Mouse (Mus musculus) left cerebral cortex, postnatal 36 days (tissue): ENCODE data around the gene Mybpc3. TPM values are rescaled to one million over a fixed set of nuclear protein-coding genes. Genes with fewer than 3 reads are reported as not detected.
A peak's percentile ranks its signal among the peaks of the same experiment; 100 is the strongest.

Source experiments
- DNase-seq, 2 experiments: peaks; one replicate each; pipeline ENCODE4 v3.0.0; 2021 to 2022; ENCODE audit warnings: low spot score in 2 of 2, mixed read lengths in 1 of 2
- intact Hi-C: fragments of 180-260 bp; cut with DNase I; formaldehyde crosslinking; loops from one replicate; pipeline ENCODE4 v1.15.1; 2025
- total RNA-seq, 2 experiments: library from RNA; stranded (reverse); gene quantifications; 2 replicates each; pipeline ENCODE4 v1.2.3; 2021

Mybpc3 gene
- total RNA-seq, 2 experiments from 2014 or later: 0.41 to 0.81 TPM

GRCm38 (mm10) chr2:91152885-91153377 lies 35.0 kb downstream of the Mybpc3 start:
- intact Hi-C loops: no loop called here
- DNase-seq: no peak

GRCm38 (mm10) chr2:91154091-91154490 lies 36.1 kb downstream of the Mybpc3 start:
- intact Hi-C loops: no loop called here
- no peak for DNase-seq

- intact Hi-C loops: no loop called here
- no peak for DNase-seq
Observed at GRCm38 (mm10) chr2:91157002-91157752, 39.2 kb downstream of the Mybpc3 start.

DNA sequence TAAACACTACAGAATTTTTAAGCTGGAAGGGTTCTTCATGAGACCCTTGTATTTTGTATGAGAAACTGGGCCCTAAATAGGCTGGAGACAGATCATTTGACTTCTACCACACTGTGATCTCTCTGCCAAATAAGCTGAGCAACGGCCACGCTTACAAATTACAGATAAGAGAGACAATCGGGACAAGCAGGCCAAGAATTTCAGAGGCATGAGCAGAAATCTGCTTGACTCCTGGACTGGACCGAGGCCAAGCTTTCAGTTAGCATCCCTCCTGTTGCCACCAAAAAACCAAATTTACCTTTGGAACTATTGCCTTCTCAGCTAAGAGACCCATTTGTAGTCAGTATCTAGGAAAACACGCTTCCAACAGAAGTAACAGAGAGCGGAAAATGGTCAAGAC lies 42.6 kb downstream of the Mybpc3 start:
- intact Hi-C loops: no loop called here
- DNase-seq: no peak

- DNase-seq: no peak
- intact Hi-C loops: no loop called here
Observed at GRCm38 (mm10) chr2:91162952-91163351, 45.0 kb downstream of the Mybpc3 start.

DNA sequence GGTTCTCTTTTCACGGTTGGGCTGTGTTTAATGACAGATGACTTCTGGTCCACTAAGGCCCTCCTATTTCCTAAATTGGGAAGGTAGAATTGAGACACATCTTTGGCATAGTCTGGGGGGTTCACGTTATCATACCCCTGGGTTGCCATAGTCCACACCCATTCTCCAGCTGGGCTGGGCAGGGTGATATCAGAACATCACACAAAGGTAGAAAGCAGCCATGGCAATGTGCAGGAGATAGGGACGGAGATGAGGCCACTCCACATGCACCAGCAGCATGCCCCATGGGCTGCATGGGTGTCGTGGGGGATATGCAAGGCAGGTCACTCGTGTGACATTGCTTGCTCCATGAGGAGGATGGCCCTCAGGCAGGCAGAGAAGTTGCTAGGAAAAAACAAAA lies 45.6 kb downstream of the Mybpc3 start:
- intact Hi-C loops: no loop called here
- DNase-seq: no peak

DNA sequence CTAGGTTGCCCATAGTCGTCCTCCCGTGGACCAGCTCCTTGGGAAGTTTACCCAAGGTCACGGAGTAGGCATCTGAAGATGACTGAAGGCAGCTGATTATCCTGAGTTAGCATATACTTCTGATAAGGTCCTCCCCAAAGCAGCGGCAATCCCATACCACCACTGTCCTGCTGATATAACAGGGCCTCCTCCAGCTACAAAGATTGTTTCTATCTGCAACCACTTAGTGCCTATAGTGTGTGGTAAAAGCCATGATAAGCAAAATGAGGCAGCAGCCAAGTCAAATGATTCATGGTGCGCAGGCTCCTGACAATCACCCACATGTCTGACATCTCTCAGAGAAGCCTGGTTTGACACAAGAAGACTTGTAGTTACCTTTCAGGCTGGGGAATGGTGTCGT lies 47.0 kb downstream of the Mybpc3 start:
- no peak for DNase-seq
- intact Hi-C loops: no loop called here

- intact Hi-C loops: no loop called here
- no peak for DNase-seq
Observed at GRCm38 (mm10) chr2:91167629-91168028, 49.7 kb downstream of the Mybpc3 start.

GRCm38 (mm10) chr2:91169587-91170322 lies 51.8 kb downstream of the Mybpc3 start:
- DNase-seq: no peak
- intact Hi-C loops: no loop called here

DNA sequence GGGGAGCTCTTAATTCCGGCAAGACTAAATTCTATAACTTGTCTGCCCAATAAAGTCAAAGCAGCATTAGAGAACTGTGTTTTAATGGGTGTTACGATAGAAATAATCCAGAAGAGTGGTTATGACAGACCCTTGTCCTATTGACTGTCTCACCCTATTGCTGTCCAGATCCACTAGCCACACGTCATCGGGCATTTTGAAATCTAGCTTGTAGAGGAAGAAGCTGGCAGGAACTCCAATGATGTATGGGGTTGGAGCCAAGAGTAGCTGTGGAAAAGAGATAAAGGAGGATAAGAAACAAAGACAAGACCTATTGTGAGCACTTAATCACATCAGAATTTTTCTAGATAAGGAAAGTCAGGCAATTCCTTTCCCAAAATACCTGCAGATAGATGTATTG lies 57.5 kb downstream of the Mybpc3 start:
- intact Hi-C loops: no loop called here
- DNase-seq: no peak

- intact Hi-C loops: no loop called here
- DNase-seq: no peak
Observed at GRCm38 (mm10) chr2:91176234-91176633, 58.3 kb downstream of the Mybpc3 start.

DNA sequence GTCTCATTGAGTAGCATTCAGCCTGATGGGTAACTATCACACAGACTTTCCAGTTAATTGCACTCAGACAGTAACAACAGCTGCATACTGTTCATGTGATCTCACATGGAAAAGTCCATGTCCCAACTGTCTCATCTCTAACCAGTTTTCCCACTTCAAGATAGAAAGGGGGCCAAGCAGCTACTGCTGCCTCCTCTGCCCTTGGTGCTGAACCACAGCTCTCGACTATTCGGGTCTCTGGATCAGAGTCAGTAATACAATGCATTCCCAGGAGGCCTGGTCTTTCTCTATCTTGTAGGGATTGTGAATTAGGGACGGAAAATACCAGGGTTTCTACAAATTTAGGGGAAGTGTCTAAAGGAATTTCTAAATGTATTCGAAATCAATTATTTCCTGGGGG lies 61.9 kb downstream of the Mybpc3 start:
- no peak for DNase-seq
- intact Hi-C loops: loop anchor here (2.0 to 5.0 kb wide), 2 partner anchors 23 to 63 kb away; partner anchors contain the start of genes Acp2, Mybpc3 and Nr1h3

DNA sequence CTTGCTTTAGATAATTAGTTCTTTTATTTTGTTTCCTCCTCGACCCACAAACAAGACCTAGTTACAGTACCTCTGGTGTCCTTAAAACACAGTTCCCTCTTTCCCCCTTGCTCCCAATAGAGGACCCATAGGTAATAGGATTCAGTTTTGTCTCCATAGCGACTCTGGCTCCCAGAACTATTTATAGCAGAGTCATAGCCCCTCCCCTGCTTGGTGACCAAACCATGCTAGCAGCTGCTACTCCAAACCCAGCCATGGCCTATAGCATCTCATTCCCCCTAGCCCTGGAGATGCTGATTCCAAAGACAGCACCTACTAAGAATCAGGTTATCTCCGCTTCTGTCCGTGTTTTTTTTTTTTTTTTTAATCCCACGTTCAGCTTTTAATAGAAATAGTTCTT lies 62.8 kb downstream of the Mybpc3 start:
- intact Hi-C loops: loop anchor here (2.0 to 5.0 kb wide), 2 partner anchors 22 to 63 kb away; partner anchors contain the start of genes Acp2, Mybpc3 and Nr1h3
- DNase-seq: no peak

DNA sequence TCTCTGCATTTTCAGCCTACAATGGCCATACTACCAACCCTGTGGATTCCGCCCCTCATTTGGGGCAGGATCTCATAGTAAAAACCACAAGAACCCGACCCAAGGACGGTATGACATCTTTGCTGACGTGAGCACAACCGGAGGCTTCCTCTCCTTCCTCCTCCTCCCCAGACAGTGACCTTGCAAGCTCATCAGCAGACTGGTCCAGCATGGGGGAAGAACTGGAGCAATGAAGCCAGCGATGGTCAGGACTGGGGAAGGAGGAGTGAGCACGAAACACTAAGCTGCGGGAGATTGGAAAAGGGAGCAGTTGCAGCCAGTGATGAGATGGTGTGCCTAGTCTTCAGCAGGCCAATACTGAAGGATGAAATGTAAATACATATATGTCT lies 64.1 kb downstream of the Mybpc3 start:
- intact Hi-C loops: loop anchor here (2.0 to 5.0 kb wide), 2 partner anchors 55 to 65 kb away; partner anchors contain the start of genes Ddb2 and Mybpc3

DNA sequence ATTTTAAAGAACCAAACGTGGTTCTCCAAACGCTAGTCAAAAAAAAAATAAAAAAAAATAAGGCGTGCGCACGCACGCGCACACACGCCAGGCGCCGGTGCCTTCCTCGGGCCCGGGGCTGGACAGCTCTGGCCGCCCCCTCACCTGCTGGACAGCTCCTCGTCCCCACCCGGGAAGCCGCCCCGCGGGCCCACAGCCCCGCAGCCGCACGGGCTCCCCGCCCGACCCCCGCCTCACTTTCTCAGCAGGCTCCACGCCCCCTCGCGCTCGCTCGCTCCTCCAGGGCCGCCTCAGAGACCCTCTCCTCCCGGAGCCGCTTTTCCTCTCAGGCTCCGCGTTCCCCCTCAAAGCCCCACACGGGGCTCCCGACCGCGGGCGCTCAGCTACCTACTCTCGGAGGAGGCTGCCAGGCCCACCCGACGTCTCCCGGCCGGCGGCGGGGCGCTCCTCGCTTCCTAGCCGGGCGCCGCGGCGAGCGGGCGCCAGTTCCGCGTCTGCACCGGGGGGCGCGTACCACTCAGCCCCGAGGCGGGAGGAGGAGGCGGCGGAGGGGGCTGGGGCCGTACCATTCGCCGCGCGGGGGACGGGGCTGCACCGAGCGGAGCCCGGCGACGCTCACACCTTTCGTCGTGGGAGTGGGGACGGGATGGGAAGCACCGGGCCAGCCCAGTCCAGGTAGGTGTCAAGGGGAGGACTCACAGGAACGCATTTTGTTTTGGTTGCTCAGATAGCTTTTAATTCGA lies 64.6 kb downstream of the Mybpc3 start:
- DNase-seq: peak; percentile 87 to 91
- intact Hi-C loops: loop anchor here (2.0 to 5.0 kb wide), 2 partner anchors 54 to 65 kb away; partner anchors contain the start of genes Ddb2 and Mybpc3

More for the DNA sequence above, 64.1 kb downstream of the Mybpc3 start:
- DNase-seq: peak; percentile 28 to 51

GRCm38 (mm10) chr2:91183148-91183513 lies 65.2 kb downstream of the Mybpc3 start:
- intact Hi-C loops: loop anchor here (2.0 to 5.0 kb wide), 2 partner anchors 54 to 66 kb away; partner anchors contain the start of genes Ddb2 and Mybpc3
- DNase-seq: peak; percentile 93 to 95

GRCm38 (mm10) chr2:91183711-91184405 lies 65.9 kb downstream of the Mybpc3 start, which contains the start of gene Madd:
Gene Madd (minus strand): TSS chr2:91183837.
- intact Hi-C loops: loop anchor here (2.0 to 5.0 kb wide), 2 partner anchors 53 to 67 kb away; partner anchors contain the start of genes Ddb2 and Mybpc3
- DNase-seq: no peak
